Mouse (Mus musculus): ENCODE data around the gene Ttc13. TPM values are rescaled to one million over a fixed set of nuclear protein-coding genes. Genes with fewer than 3 reads are reported as not detected.

The Ttc13 gene
- polyA plus RNA-seq (2014; fragmentation: Illumina TruSeq; extraction: RNeasy Lipid Tissue Mini Kit (QIAGEN cat#74804)): 34.7 TPM

DNA sequence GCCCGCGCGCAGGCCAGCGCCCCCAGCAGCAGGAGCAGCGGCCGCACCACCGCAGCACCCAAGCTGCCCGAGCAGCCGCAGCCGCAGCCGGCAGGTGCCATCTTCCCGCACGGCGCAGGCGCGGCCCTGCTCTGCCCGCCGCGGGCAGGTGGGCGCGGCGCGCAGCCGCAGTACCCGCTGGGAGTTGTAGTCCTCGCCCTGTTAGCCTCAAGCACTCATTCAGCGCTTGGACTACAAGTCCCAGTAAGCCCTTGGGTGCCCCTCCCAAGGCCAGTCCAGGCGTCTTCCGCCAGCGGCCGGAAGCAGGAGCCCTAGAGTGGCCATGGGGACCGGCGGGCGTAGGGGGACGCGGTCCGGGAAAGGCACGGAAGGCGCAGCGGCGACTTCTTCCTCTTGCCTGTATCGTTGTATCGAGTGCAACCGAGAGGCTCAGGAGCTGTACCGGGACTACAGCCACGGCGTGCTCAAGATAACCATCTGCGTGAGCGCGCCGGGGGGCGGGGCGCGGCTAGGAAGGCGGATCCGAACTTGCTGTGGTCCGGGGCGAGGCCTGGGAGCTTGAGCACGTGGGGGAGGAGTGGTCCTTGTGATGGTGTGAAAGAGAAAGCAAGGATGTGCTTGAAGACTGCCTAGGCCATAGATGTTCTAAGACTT, at the start of gene Ttc13, which contains the start of gene Arv1:
Gene Ttc13, minus strand, starts transcription at position 122 of the 654 bp plus-strand sequence.
Gene Arv1, plus strand, starts transcription at position 278 of the 654 bp plus-strand sequence.

DNA sequence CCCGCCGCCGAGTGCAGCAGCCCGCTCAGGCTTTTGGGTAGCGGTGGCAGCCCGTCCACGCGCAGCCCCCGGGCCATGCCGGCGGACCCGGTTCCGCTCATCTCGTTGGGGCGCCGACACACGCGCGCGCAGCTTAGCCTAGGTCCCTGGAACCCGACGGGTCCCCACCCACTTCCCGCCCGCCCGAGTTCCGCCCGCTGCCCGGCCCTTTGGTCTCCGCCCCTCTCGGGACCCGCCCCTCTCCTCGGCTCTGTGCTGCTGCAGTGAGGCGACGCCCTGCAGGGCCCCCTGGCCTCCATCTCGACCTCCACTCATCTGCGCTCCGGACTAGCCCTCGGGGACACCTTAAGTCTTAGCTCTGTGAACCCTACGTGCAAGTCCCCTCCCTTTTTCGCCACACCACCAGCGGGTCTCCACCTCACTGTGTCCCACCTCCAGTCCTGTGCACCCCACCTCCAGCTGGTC, 30.0 kb upstream of the Ttc13 start, which contains the start of gene Fam89a:
Gene Fam89a, minus strand, starts transcription at position 124 of the 465 bp plus-strand sequence.

DNA sequence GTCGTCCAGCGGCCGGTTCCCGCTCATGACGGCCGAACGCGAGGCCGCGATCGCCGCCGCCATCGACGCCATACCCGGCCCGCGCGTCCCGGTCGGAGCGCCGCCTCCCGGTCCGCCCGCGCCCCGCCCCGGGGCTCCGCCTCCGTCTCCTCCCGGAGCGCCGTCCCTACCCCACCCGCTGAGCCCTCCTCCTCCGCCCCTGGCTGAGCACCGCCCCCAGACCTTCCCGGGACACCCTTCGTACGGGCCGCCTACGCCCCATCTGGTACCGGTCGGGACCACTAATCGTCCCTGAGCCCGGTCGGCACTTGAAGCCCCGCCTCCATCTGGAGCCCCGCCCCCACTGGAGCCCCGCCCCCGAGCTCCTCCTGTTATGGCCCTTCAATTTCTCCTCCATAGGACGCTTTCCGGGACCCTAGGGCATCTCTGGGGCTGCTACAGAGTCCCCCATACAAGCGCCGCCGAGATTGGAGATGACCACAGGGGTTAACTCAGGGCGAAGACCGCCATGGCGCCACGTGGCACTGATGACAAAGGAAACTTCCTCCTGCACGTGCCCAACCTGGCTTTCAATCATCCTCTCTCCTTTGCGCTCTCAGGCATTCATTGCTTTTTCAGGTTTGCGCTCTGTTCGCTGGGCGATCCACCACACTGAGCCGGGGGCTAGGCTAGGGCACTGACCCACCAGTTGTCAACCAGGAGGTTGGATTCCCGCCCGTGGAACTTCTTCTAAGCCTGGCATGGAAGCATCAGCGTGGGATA, 58.5 kb downstream of the Ttc13 start, which contains the start of gene 2310022B05Rik:
Gene 2310022B05Rik, minus strand, starts transcription at position 258 of the 762 bp plus-strand sequence.

Other genes with a start within 250 kb of the Ttc13 start
- gene Cog2, start 201.2 kb downstream of the Ttc13 start, polyA plus RNA-seq (2014; fragmentation: Illumina TruSeq; extraction: RNeasy Lipid Tissue Mini Kit (QIAGEN cat#74804)): 18.6 TPM
- 9.4 TPM for gene Agt, start 152.3 kb downstream of the Ttc13 start, polyA plus RNA-seq (2014; fragmentation: Illumina TruSeq; extraction: RNeasy Lipid Tissue Mini Kit (QIAGEN cat#74804))
- not detected for gene Capn9, start 145.9 kb downstream of the Ttc13 start, polyA plus RNA-seq (2014; fragmentation: Illumina TruSeq; extraction: RNeasy Lipid Tissue Mini Kit (QIAGEN cat#74804))
- gene 2310022B05Rik, start 58.6 kb downstream of the Ttc13 start, polyA plus RNA-seq (2014; fragmentation: Illumina TruSeq; extraction: RNeasy Lipid Tissue Mini Kit (QIAGEN cat#74804)): 21.7 TPM
- 2.0 TPM for gene Arv1, start 156 bp upstream of the Ttc13 start, polyA plus RNA-seq (2014; fragmentation: Illumina TruSeq; extraction: RNeasy Lipid Tissue Mini Kit (QIAGEN cat#74804))
- not detected for gene Fam89a, start 29.8 kb upstream of the Ttc13 start, polyA plus RNA-seq (2014; fragmentation: Illumina TruSeq; extraction: RNeasy Lipid Tissue Mini Kit (QIAGEN cat#74804))
- not detected for gene Trim67, start 71.1 kb upstream of the Ttc13 start, polyA plus RNA-seq (2014; fragmentation: Illumina TruSeq; extraction: RNeasy Lipid Tissue Mini Kit (QIAGEN cat#74804))
- gene Gnpat, start 141.1 kb upstream of the Ttc13 start, polyA plus RNA-seq (2014; fragmentation: Illumina TruSeq; extraction: RNeasy Lipid Tissue Mini Kit (QIAGEN cat#74804)): 63.7 TPM
- gene 2810004N23Rik, start 141.1 kb upstream of the Ttc13 start, polyA plus RNA-seq (2014; fragmentation: Illumina TruSeq; extraction: RNeasy Lipid Tissue Mini Kit (QIAGEN cat#74804)): 34.8 TPM
- gene Exoc8, start 175.7 kb upstream of the Ttc13 start, polyA plus RNA-seq (2014; fragmentation: Illumina TruSeq; extraction: RNeasy Lipid Tissue Mini Kit (QIAGEN cat#74804)): 12.6 TPM
- 21.3 TPM for gene Sprtn, start 175.9 kb upstream of the Ttc13 start, polyA plus RNA-seq (2014; fragmentation: Illumina TruSeq; extraction: RNeasy Lipid Tissue Mini Kit (QIAGEN cat#74804))
- 39.7 TPM for gene Egln1, start 227.3 kb upstream of the Ttc13 start, polyA plus RNA-seq (2014; fragmentation: Illumina TruSeq; extraction: RNeasy Lipid Tissue Mini Kit (QIAGEN cat#74804))

All from ovary, adult 10 weeks (tissue).